8 mouse cellular contexts compared by ENCODE assay signal in the genomic region with DNA sequence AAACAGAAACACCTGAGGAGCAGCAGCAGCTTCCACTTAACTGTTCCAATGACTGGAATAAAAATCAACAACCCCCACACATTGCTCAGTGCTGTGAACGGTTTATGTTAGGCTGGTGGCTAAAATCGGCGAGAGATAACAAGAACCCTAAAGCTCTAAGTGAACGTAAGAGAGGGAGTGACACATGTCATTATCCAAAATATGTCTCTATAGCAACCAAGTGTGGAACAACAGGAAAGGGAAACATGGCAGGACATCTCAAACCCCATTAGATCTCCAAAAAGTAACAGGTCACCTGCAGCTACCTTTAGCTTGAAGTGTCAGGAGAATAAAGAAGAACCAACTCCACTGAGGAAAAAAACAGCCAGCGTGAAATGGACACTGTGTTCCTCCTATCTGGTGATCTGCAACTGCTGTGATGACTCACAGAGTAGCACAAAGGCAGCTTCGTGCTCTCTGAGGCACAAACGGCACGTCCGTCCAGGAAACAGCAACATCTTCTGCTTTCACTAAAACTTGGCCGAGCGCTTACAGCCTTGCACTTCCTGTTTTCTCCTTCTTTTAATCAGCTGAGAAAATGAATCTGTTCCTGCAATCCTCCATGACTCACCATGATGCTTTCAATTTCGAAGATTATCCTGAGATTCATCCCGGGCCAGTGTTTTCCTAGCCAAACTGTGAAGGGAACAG. TPM values are rescaled to one million over a fixed set of nuclear protein-coding genes. Genes with fewer than 3 reads are reported as not detected.
DNase-seq lines count a peak whose midpoint lies in the region; ATAC-seq and TF ChIP-seq lines count a peak whose summit lies in the region.

No protein-coding gene starts in this region.

- no peaks in the 10 kb centered on the region for H3K27me3 ChIP-seq in kidney, embryonic 15.5 days
- no peaks in the 10 kb centered on the region for H3K27me3 ChIP-seq in intestine, embryonic 16.5 days (replicated peaks; ENCODE audit: control insufficient read depth, insufficient read depth, low read length)
- H3K27me3 ChIP-seq in myocyte (ENCODE audit: control insufficient read depth, insufficient read depth, insufficient read length) = no peaks in the 10 kb centered on the region

- no peak for TF ChIP-seq POLR2A in myocyte (IDR thresholded peaks at IDR 0.05; ENCODE audit: insufficient read length, low read depth)

- H3K4me3 ChIP-seq in kidney, embryonic 15.5 days (replicated peaks) = no peak overlapping the region
- H3K4me3 ChIP-seq in intestine, embryonic 16.5 days (ENCODE audit: low read length) = no peak overlapping the region
- no peak overlapping the region for H3K4me3 ChIP-seq in myocyte

- no peaks in the 10 kb centered on the region for H3K4me1 ChIP-seq in kidney, embryonic 15.5 days
- no peaks in the 10 kb centered on the region for H3K4me1 ChIP-seq in intestine, embryonic 16.5 days (ENCODE audit: control insufficient read depth, insufficient read depth, low read length)

- H3K36me3 ChIP-seq in kidney, embryonic 15.5 days = no peaks in the 10 kb centered on the region
- H3K36me3 ChIP-seq in intestine, embryonic 16.5 days (ENCODE audit: control insufficient read depth, insufficient read depth, low read length) = no peaks in the 10 kb centered on the region
- no peaks in the 10 kb centered on the region for H3K36me3 ChIP-seq in myocyte (ENCODE audit: control insufficient read depth, insufficient read depth)

- H3K79me2 ChIP-seq in myocyte (ENCODE audit: control insufficient read depth, insufficient read depth) = no peaks in the 10 kb centered on the region

- H3K4me2 ChIP-seq in kidney, embryonic 15.5 days = peak overlapping the region; percentile 7; the same call in 1 of the 2 replicates
- no peak overlapping the region for H3K4me2 ChIP-seq in intestine, embryonic 16.5 days (ENCODE audit: low read depth, low read length)
- H3K4me2 ChIP-seq in myocyte (ENCODE audit: low read depth) = peak overlapping the region; percentile 79

- H3ac ChIP-seq in myocyte (ENCODE audit: control insufficient read depth, insufficient read length) = no peak overlapping the region

- no peaks in the 10 kb centered on the region for H3K9me3 ChIP-seq in kidney, embryonic 15.5 days (replicated peaks)
- H3K9me3 ChIP-seq in intestine, embryonic 16.5 days (ENCODE audit: control insufficient read depth, low read length) = no peaks in the 10 kb centered on the region

- no peak for DNase-seq in kidney, adult 9 months
- DNase-seq in CD4-positive, CD25-positive, alpha-beta regulatory T cell, adult 2 months (ENCODE audit: low read depth, low spot score) = peak; percentile 46
- peak; percentile 26 for DNase-seq in fibroblast of lung, adult 2 months (ENCODE audit: low read depth)
- no peak for DNase-seq in frontal cortex, postnatal 25 days (ENCODE audit: low spot score in 2 of 2)

- WGBS in kidney, embryonic 15.5 days = 59% methylated on average over 13 of the region's 13 CpGs
- 50% methylated on average over 13 of the region's 13 CpGs for WGBS in intestine, embryonic 16.5 days

- no peak overlapping the region for H3K9ac ChIP-seq in kidney, embryonic 15.5 days
- H3K9ac ChIP-seq in intestine, embryonic 16.5 days (ENCODE audit: low read depth, low read length) = no peak overlapping the region

- no peak for ATAC-seq in kidney, embryonic 15.5 days (replicated peaks; ENCODE audit: low FRiP score)
- peak; percentile 56 for ATAC-seq in intestine, embryonic 16.5 days
- ATAC-seq in erythroid progenitor cell, adult 5-6 weeks (replicated peaks; ENCODE audit: low FRiP score, poor library complexity, severe bottlenecking) = no peak

- no peak overlapping the region for H3K27ac ChIP-seq in kidney, embryonic 15.5 days
- no peak overlapping the region for H3K27ac ChIP-seq in intestine, embryonic 16.5 days (ENCODE audit: low read length)

TF ChIP-seq in myocyte, 11 proteins besides CTCF, POLR2A, EP300 and RAD21:
- no peak for TF ChIP-seq MAX (IDR thresholded peaks at IDR 0.05; ENCODE audit: low read depth)
- peak in 1 of 3 experiments; percentile 25 for TF ChIP-seq MYOD1 (IDR thresholded peaks at IDR 0.05; ENCODE audit: control insufficient read depth in 1 of 3, insufficient read length in 2 of 3, low read depth in 2 of 3)
- peak in 1 of 3 experiments; percentile 6 for TF ChIP-seq MYOG (IDR thresholded peaks at IDR 0.05; ENCODE audit: control insufficient read depth in 1 of 3, insufficient read depth in 1 of 3, insufficient read length in 2 of 3, low read depth in 2 of 3)
TF ChIP-seq in myocyte: peak in this region for 2.

RNA-seq across cellular contexts. Expression of a gene that starts 23.5 kb away (rescaled TPM):
- polyA plus RNA-seq in kidney, embryonic 15.5 days (2015; fragmentation: Nextera tagmentation; extraction: Ambion mirVana) = 10.3 and 10.4 TPM in 2 replicates
- 11.9 and 12.3 TPM in 2 replicates for polyA plus RNA-seq in intestine, embryonic 16.5 days (2015; fragmentation: Nextera tagmentation; extraction: Ambion mirVana)
- polyA plus RNA-seq in myocyte (2012; fragmentation: generic; extraction: Trizol) = 5.1 TPM
- total RNA-seq in erythroid progenitor cell, adult 5-6 weeks (2015; ENCODE audit: low replicate concordance) = 2.5 and 8.3 TPM in 2 replicates
- 3.1 and 6.2 TPM in 2 replicates for total RNA-seq in erythroid progenitor cell, adult 5-6 weeks (2017; ENCODE audit: low replicate concordance)

Comparison
In these comparisons a context has a peak if more than half of its experiments do, and no peak if none do; other contexts are left out.
1. DNase-seq: peak in CD4-positive, CD25-positive, alpha-beta regulatory T cell, adult 2 months (single experiment) and fibroblast of lung, adult 2 months (single experiment); none in kidney, adult 9 months (single experiment) and frontal cortex, postnatal 25 days (0 of 2).